Mouse (Mus musculus) c-Kit-positive CD71-positive TER-119-positive erythroid progenitor cells, embryonic 14.5 days (primary cell): ENCODE results near the gene Snip1.

Source experiments
- DNase-seq: peaks from one replicate; pipeline ENCODE4 v3.0.0-alpha.2; 2013; ENCODE audit warnings: low spot score

Snip1 gene

DNA sequence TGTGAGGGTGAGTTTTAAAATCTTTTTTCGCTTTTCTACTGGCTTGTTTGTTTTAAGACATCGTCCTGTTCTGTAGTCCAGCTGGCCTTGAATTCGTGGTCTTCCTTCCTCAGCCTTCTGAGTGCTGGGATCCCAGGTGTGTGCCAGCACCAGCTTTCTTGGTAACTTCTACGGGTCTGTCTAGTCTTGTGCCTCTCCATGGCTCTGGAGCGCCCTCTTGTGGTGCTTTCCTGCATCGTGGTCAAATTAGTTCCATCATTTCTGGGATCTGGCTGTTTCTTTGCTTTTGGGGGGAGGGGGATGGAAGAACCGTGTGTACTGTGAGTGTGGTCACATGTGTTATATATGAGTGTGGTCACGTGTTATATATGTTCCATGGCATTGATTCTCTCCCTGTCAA, 33.0 kb downstream of the Snip1 start:
- peak; percentile 80 for DNase-seq

DNA sequence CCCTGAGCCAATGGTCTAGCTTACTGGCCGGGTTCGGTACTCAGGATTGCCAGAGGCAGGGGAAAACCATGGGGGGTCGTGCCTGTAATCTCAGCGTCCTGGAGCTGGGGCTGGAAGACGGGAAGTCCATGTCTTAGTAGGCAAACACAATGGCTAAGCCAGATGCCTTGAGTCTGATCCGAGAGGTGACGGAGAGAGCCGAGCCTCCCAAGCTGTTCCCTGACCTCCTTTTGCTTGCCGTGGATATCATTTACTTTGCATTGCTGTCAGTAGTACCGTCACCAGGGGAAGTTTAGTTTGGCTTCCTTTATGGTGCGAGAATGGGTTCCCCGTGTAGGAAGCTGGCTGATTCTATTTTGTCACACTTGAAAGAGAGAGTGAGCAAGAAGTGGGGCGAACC, 34.9 kb downstream of the Snip1 start:
- no peak for DNase-seq

DNA sequence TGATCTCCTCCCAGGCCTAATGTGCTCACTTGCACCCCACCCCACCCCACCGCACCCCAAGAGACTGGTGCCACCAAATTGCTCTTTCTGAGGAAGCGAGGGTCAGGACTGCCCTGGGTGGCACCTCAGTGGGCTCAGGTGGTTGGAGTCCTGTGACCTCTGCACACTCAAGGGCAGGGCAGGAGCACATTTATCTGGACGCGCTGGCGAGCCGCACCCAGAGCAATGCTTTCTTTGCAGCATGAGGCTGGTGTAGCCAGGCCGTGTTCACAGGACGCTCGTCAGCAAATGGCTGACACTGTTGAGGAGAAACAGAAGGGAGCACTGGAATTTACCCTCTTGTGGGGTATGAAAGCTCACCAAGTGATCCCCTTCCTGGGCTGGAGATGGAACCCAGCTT, 38.9 kb downstream of the Snip1 start:
- no peak for DNase-seq

DNA sequence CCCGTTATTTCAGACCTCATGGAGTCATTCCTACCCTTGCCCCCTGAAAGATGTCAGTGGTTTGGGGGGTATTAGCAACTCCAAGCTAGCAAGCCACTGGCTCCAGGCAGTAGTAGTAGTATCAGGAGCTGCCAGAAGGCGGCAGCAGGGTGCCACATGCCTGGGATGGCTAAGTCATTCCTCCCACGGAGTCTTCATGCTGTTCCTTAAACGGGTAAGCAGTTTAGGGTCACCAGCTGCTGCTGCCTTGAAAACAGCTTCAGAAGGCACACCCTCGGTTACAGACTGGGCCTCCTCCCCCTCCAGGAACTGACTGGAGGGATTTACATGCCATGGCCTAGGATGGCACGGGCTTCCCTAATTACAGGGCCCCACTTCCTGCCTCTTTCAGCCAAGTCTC, 48.2 kb downstream of the Snip1 start:
- DNase-seq, result peak; percentile 53

DNA sequence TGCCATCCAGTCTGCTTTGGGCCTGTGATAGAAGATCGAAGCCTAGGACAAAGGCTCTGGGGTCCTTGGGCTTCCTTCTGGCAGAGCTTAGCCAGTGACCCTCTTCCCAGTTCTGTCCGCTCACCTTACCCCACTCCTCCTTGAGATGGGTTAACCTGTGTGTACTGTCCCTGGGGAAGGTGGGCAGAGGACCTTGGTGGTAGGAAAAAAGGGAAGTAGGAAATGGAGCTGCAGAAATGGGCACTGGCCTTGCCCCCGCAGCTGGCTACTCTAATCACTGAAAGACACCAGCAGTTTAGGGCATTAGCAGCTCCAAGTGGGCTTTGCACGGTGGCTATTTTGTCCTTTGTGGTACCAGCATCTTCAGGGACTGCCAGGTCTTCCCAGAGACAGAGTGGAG, 48.6 kb downstream of the Snip1 start:
- no peak for DNase-seq

DNA sequence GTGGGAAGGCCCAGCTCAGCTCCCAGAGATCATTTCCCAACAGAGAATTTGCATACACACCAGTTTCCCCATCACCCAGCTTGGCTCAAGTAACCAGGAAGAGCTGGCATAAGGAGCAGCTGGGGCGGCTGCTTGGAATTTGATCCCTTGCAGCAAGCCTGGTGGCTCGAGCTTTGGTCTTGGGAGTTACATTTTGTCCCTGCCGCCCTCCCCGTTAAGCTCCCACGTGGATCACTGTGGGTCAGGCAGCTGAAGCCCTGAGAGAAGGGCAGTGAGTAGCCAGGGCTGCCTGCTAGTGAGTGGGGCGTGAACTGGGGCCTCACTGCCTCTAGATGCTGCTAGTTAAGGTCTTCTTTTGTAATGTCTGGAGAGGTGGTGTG, 49.2 kb downstream of the Snip1 start:
- DNase-seq, result no peak

DNA sequence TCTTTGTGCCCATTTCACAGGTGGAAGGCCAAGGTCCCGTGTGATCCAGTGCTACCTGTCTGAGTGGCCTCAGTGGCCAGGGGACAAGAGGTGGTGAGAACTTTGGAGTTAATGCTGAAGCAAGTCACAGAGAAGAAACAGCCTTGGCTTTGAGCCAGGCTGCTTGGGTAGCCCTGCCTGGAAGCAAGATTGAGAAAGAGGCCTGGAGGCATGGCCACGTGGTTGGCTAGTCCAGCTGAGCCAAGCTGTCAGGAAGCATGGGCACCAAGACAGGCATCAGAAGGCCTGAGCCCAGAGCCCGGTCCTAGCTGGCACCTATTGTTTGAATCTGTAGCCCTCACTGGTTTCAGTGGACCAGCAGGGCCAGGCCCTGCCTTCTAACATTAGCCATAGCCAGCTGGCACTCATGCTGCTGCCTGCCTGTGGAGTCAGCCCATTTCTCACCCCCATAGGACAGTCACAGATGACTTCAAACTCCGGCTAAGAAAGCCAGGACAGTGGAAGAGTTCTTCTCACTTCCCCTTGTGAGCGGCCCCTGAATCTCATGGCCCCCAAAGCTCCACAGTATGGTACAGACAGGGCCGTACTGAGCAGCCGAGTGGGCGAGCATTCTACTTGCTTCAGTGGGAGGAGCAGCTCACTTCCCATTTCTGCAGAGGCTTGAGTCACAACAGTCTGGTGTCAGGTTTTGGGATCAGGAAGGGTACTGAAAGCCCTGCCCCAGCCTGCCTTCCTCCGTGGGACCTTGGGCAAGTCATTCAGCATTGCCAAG, 49.8 kb downstream of the Snip1 start:
- DNase-seq, result no peak

DNA sequence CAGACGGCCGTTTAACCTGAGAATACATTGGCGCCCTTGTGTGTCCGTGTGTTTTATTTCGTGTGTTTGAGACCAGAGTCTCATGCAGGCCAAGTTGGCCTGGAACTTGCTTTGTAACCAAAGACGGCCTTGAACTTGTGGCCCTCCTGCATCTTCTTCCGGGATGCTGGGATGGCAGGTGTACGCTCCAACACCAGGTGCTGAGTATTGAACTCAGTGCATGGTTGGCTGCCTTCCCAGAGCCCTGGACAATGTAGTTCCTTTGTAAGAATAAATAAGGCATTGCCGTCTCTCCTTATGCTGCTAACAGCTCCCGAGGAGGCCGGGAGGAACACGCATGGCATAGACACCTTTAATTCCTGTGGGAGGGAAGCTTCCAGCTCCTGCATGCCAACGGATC, 50.5 kb downstream of the Snip1 start:
- DNase-seq, result no peak

DNA sequence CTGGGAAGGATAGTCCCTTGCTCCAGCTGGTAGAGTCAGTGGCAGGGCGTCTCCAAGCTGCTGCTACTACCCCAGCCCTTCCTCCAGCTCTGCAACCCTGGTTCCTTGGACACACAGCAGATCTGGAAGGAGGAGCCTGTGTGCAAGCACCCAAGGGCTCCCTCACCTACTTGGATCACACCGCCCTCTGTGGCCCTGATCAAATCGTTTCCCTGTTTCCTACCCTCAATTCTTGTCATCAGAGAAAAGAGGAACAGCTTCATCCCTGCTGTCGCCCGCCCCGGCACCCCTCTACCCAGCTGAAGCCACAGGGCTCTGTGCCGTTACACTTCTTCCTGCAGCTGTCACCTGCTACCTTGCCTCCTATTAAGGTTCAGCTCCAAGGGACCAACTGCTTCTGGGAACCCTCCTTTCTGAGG, 51.4 kb downstream of the Snip1 start:
- no peak for DNase-seq

DNA sequence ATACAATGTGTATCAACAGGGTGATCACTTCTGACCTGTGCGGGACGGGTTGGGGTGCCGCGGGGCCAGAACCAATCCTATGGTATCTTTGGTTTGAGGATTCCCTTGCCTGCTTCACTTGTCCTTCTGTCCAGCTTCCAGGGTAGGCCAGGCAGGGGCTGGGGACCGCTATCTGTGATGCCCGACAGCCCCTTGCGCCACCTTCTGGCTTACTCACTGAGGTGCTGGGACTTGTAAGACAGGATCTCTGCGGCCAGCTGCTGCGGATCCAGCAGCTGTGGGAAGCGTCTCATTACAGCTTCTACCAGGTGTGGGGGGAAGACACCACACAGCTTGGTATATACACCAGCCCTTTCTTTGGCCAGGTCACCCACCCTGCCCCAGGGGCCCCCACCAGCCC, 52.6 kb downstream of the Snip1 start:
- no peak for DNase-seq

DNA sequence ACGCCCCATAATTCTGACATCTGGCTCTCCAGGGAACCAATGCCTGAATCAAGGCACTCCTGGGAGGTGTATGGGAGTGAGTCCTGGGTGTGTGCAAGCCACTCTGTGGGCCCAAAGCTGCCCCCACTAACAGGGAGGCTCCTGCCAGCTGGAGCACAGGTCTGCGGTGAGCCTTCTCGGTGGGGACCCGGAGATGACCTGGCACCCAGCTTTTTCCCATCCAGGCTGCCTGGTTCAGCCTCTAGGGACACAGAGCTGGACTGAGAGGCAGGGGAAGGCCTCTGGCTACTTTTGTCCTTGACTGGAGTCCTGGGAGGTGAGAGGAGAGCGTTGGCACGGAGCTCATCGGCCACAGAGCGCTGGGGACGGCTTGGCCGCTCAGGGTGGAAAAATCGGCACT, 53.2 kb downstream of the Snip1 start:
- DNase-seq, result no peak

DNA sequence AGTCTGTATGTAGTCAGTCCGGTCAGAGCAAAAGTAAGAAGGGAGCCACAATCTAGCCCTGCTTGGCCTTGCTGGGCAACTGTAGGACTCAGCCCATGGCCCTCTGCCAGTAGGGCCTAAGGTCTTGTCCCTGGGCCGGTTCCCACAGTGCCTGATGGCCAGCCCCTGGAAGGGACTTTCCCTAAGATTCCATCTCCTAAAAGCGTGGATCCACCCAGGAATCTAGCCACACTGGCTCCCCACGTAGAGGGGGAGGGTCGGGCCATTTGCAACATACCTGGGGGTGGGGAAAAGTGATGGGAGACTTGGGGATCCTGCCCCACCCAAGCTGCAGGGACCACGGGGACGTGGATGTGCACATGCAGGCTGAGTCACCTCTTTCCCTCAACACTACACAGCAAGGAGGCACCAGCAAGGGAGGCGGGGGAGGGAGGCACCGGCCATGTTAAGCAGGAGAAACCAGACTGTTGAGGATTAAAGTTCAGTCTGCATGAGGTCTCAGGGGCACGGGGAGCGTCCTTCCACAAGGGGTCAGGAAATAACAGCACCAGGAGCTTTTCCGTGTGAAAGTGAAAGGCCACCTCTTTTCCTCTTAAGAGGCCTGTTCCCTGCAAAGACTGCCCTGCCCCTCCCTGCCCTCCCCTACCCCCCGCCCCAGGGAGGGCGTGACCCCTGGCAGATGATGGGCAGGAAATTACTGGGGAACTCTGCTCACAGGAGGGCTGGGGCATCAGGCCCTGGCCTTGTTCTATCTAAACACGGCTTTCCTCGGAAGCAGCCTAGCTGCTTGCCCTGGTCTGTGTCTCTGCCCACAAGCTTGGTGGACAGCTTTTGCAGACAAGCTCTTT, 56.2 kb downstream of the Snip1 start:
- no peak for DNase-seq

DNA sequence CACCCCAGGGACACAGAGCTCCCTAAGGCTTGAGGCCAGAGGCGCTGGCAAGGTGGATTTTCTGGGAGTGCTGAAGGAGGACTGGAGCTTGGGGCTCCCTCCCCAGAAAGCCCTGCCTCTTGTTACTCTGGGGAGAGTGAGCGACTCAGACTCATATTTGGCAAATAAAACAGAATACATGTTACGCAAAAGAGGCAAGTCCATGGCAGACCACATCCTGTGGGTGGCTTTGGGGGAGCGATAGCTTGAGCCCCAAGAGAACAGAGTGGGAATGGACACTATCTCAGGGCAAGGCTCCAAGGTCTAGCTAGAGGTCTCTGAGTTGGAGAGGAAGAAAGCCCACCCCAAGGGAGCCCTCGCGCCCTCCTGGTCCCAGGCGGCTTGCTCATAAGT, 56.8 kb downstream of the Snip1 start:
- DNase-seq, result no peak
